Mouse (Mus musculus) adrenal gland, postnatal 14 days (tissue): ENCODE measurements at regions not wholly inside any gene's neighbourhood (a gene's known extent, or its start where the extent isn't known, plus 50 kb on each side); places are given as distances from the start of the nearest gene placed in this dataset.
A peak's percentile ranks its signal among the peaks of the same experiment; 100 is the strongest.

Source experiments
- DNase-seq: peaks from one replicate; pipeline ENCODE4 v3.0.0; 2021; ENCODE audit warnings: mixed read lengths

DNA sequence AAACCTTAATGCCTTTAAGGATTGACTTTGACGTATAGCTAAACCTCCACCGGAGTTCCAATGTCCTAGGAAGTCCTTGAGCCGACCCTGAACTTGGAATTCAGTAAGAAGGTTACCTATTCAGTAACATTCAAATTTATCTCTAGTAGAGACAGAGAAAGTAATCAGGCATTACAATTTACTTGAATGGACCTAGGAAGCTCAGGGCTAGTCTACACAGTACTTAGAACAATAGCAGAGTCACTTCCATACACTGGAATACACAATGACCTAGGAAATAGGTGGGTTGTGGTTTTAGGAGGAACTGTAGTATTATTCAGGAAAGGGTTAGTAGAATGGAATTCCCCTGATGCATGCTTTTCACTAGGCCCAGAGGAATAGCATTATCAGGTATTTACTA is 179.2 kb upstream of the Tas2r134 start:
- DNase-seq = no peak

GRCm38 (mm10) chr2:51447616-51448015 is 179.7 kb upstream of the Tas2r134 start:
- DNase-seq = no peak

DNA sequence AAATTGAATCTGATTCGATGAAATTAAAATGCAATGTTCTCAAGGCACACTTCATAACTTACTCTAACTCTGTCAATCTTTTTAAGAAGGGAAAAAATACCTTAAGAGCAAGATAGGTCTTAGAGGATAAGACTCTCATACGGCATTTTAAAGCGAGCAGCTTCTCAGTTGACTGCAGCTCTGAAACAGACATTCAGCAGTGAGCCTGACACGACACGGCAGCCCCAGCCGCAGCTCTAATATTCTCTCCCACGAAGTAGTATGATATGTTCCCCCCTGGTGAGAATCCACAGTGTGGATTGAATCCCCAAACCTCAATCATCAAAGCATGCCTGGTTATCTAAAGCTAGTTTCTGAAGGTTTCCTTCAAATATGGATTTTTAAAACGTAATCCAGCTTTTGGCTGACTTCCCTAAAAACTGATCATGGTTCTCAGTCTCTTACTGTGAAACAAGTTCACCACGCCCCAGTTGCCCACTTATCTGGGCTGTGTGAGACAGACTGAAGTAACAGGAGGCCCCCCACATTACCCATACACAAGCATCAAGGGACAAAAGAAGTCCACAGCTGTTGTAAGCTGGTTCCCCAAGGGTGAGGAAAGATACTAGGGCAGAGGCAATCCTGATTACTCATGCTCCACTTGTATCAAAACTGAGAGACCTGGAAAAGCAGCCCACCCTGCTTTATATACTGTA is 182.8 kb upstream of the Tas2r134 start:
- no peak for DNase-seq

GRCm38 (mm10) chr2:51443946-51444345 is 183.4 kb upstream of the Tas2r134 start:
- DNase-seq = no peak

GRCm38 (mm10) chr2:51439047-51439446 is 188.3 kb upstream of the Tas2r134 start:
- DNase-seq = no peak

DNA sequence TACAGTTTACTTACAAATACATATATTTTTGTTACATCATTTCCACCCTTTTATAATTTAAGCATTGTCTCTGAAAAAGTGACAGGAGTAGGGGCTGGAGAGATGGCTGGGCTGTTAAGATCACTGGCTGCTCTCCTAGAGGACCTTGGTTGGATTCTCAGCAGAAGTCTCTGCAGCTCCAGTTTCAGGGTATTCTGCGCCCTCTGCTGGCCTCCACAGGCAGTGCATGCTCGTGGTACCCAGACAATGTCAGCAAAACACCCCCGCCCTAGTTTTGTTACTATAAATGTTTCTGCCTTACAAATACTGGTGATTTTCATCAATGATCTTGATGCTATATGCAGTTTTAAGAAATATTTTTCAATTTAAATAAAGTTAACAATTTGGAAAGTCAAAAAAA is 190.7 kb upstream of the Tas2r134 start:
- DNase-seq = peak; percentile 50

- peak; percentile 31 for DNase-seq
These were observed 195.7 kb upstream of the Tas2r134 start for GRCm38 (mm10) chr2:51431564-51431963.

GRCm38 (mm10) chr2:51429716-51430115 is 197.6 kb upstream of the Tas2r134 start:
- no peak for DNase-seq

- DNase-seq = no peak
These were observed 204.9 kb upstream of the Tas2r134 start for GRCm38 (mm10) chr2:51422442-51422841.

DNA sequence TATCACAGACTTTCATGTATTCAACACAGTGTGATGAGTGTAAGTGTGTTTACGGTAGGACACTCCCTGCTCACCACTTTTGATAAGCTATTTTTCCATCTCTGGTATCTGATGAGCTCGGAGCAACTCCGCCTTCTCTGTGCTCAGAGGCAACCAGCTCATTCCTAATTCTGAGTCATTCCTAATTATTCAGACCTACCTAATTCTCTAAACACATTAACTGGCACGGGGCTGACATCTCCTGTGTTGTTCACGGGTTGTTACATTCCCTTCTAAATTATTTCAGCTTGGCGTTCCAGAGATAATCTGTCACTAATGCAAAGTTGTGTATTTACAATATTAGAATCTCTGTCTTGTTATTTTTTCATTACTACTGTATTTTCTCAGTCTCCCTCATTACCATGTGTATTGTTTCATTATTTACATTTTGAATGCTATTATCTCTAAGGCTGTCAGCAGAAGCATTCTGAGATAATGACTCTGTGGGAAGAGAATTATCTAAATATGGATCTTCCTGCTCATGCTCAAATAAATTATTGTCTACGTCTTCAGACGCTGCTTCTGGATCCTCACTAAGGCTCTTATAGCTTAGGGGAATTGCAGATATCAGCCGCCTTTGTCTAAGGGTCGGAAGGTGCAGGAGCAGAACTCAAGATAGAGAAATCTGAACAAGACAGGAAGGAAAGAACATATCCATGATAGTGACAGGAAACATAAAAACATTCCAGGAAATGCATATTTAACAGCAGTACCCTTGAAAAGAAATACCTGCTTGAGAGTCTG is 209.2 kb upstream of the Tas2r134 start:
- no peak for DNase-seq

DNA sequence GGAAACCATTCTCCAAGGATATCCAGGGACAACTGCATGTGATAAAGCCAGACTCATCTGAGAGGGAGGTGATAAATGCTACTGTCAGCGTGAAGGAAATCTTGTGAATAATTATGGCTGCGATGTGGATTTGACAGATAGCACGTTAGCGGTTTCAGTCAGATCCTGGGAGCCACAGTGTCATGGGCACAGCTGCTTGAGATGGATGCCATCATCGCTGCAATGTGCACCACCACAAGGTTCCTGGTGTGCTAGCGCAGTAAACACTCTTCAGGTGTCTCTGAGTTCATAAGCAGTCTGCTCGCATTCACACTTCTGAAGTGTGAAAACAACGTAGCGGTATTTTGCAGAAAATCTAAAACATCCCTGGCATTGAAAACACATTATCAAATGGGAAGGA is 238.9 kb upstream of the Tas2r134 start:
- no peak for DNase-seq

- DNase-seq = no peak
These were observed 238.2 kb upstream of the Rnd3 start for GRCm38 (mm10) chr2:51387136-51387535.

- no peak for DNase-seq
These were observed 227.7 kb upstream of the Rnd3 start for GRCm38 (mm10) chr2:51376597-51376996.

GRCm38 (mm10) chr2:51374636-51375035 is 225.7 kb upstream of the Rnd3 start:
- peak; percentile 16 for DNase-seq

DNA sequence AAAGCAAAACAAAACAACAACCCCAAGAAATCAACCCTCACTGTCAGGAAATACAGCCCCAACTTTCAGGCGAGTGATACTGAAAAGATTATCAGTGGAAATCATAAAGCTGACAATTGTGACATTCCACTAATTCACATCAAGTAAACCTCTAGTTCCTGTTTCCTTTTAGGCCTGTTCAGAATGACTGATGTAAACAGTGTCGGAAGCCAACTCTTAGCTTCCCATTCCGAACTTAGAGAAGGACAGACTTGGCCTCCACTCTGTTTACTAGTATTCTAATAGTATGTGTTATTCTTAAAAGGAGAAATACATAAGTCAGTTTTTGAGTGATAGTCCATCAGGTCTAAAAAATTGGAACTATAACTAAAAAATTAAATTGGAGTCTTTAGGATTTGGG is 223.9 kb upstream of the Rnd3 start:
- no peak for DNase-seq

- DNase-seq = no peak
These were observed 214.1 kb upstream of the Rnd3 start for GRCm38 (mm10) chr2:51362825-51363616.

DNA sequence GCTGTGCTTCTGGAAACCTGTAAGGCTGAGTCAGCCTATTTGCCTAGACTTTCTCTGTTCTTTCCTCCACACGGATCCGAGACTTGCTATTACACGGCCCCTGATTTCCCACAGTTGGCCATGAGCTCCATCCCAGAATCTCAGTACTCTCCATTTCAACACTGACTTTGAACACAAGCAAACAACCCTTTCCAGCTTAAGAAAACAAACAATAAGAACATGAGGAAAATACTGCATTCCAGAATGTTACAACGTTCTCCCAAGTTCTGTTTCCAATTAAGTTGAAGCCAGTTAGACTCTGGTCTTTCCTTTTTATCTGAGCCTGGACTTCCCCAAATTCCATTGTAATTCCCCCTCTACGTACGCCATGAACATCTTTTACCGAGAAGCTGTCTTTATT is 206.4 kb upstream of the Rnd3 start:
- no peak for DNase-seq

GRCm38 (mm10) chr2:51354800-51355199 is 205.9 kb upstream of the Rnd3 start:
- no peak for DNase-seq

DNA sequence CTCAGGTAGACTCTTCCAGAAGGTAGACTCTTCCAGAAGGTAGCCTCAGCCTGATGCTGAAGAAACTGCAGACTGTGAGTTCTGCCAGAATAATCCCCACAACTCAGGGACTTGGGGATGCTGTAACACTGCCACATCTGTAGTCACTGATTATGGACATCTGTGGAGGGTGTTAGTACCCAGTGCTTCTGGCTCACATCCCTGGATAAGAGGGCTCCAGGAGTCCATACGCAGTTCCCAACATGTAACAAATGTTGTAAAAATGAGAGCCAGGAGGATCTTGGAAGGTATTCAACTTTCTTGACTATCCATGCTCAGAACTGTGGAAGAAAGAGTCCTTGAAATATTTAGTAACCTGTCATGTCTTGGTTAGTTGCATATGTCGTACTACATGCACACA is 200.7 kb upstream of the Rnd3 start:
- DNase-seq = no peak

DNA sequence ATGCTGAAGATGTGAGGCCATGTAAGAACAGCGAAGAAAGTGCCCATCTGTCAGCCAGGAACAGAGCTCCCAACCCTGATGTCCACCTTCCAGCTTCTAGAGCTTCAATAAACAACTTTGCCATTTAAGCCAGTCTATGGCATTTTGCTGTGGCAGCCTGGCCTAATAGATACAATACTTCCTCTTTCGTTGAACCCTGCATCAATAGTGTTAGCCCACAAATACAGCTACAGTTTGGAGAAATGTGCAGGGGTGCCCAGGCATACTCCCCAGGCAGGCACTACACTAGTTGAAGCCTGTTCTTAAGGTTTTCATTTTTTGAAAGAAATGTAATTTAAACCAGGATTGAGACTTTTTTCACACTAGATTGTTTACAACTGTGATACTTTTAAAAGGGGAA is 199.9 kb upstream of the Rnd3 start:
- DNase-seq = no peak

DNA sequence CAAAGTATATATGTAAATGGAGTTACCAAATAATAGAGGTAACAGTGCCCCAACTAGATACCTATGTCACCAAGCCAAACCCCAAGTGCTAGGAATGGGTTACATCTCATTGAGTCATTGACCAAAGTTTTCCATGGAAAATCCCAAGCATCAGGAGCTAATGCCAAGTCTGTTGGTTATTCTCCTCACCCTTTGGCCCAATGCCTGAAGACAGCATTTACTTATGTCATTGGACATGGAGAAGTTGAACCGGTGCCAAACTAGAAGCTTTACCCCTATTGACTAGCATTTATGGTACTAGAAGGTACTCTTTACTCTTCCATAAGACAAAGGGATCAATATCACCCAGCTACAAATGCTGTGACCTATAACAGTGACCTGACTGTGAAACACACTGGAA is 198.2 kb upstream of the Rnd3 start:
- no peak for DNase-seq

- DNase-seq = no peak
These were observed 193.5 kb upstream of the Rnd3 start for GRCm38 (mm10) chr2:51342421-51342820.

GRCm38 (mm10) chr2:51334437-51334836 is 185.5 kb upstream of the Rnd3 start:
- DNase-seq = no peak
